Mouse (Mus musculus): Measurements from ENCODE around the gene Foxf1. TPM values are rescaled to one million over a fixed set of nuclear protein-coding genes. Genes with fewer than 3 reads are reported as not detected.
A peak's percentile ranks its signal among the peaks of the same experiment; 100 is the strongest.

Gene Foxf1
- polyA plus RNA-seq, 1 experiment from 2014 or later: 0.97 TPM

DNA sequence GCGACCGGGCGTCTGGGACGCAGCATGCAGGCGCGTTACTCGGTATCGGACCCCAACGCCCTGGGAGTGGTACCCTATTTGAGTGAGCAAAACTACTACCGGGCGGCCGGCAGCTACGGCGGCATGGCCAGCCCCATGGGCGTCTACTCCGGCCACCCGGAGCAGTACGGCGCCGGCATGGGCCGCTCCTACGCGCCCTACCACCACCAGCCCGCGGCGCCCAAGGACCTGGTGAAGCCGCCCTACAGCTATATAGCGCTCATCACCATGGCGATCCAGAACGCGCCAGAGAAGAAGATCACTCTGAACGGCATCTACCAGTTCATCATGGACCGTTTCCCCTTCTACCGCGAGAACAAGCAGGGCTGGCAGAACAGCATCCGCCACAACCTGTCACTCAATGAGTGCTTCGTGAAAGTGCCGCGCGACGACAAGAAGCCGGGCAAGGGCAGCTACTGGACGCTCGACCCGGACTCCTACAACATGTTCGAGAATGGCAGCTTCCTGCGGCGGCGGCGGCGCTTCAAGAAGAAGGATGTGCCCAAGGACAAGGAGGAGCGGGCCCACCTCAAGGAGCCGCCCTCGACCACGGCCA, 32.5 kb downstream of the Foxf1 start:
- ATAC-seq (ENCODE audit: low FRiP score, low TSS enrichment) (0 out of 2 replicates have a peak, but pooled peaks have one; percentile 8), DNase-seq (no peak)
- Histone ChIP-seq H3K36me3 (ENCODE audit: control insufficient read depth, insufficient read depth, low read length) (no peaks in the 10 kb centered on the region), H3K9ac (replicated peaks; ENCODE audit: low read length) (0 out of 2 replicates have a peak overlapping the region, but pooled peaks have one; percentile 7), H3K4me2 (ENCODE audit: low read length) (peak overlapping the region; percentile 49), H3K4me1 (ENCODE audit: control insufficient read depth, insufficient read depth, low read length) (peaks cover 3% of the 10 kb centered on the region; the same call in 1 of the 2 replicates), H3K27me3 (ENCODE audit: control insufficient read depth, insufficient read depth, low read length) (peaks cover 88% of the 10 kb centered on the region), H3K9me3 (ENCODE audit: control insufficient read depth, low read length) (no peaks in the 10 kb centered on the region), H3K27ac (replicated peaks; ENCODE audit: low read depth, low read length) (no peak overlapping the region), H3K4me3 (replicated peaks; ENCODE audit: low read depth, low read length) (peak overlapping the region; percentile 28)
- WGBS: under 1% methylated on average over 55 of the region's 55 CpGs

DNA sequence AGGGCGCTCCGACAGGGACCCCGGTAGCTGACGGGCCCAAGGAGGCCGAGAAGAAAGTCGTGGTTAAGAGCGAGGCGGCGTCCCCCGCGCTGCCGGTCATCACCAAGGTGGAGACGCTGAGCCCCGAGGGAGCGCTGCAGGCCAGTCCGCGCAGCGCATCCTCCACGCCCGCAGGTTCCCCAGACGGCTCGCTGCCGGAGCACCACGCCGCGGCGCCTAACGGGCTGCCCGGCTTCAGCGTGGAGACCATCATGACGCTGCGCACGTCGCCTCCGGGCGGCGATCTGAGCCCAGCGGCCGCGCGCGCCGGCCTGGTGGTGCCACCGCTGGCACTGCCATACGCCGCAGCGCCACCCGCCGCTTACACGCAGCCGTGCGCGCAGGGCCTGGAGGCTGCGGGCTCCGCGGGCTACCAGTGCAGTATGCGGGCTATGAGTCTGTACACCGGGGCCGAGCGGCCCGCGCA, 33.0 kb downstream of the Foxf1 start:
- ATAC-seq (ENCODE audit: low FRiP score, low TSS enrichment): no peak
- H3K9ac ChIP-seq (replicated peaks; ENCODE audit: low read length): no peak overlapping the region
- H3K4me3 ChIP-seq (replicated peaks; ENCODE audit: low read depth, low read length): peak overlapping the region; percentile 28; the same call in 1 of the 2 replicates
- no peak overlapping the region for H3K27ac ChIP-seq (replicated peaks; ENCODE audit: low read depth, low read length)
- under 1% methylated on average over 62 of the region's 62 CpGs for WGBS
- no peaks in the 10 kb centered on the region for H3K9me3 ChIP-seq (ENCODE audit: control insufficient read depth, low read length)
- peak; percentile 59 for DNase-seq
- H3K36me3 ChIP-seq (ENCODE audit: control insufficient read depth, insufficient read depth, low read length): no peaks in the 10 kb centered on the region
- peaks cover 88% of the 10 kb centered on the region for H3K27me3 ChIP-seq (ENCODE audit: control insufficient read depth, insufficient read depth, low read length)
- peak overlapping the region; percentile 25; the same call in 1 of the 2 replicates for H3K4me2 ChIP-seq (ENCODE audit: low read length)
- H3K4me1 ChIP-seq (ENCODE audit: control insufficient read depth, insufficient read depth, low read length): peaks cover 3% of the 10 kb centered on the region; the same call in 1 of the 2 replicates

DNA sequence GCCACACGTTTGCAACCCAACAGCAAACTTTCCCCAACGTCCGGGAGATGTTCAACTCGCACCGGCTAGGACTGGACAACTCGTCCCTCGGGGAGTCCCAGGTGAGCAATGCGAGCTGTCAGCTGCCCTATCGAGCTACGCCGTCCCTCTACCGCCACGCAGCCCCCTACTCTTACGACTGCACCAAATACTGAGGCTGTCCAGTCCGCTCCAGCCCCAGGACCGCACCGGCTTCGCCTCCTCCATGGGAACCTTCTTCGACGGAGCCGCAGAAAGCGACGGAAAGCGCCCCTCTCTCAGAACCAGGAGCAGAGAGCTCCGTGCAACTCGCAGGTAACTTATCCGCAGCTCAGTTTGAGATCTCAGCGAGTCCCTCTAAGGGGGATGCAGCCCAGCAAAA, 33.7 kb downstream of the Foxf1 start:
- H3K4me3 ChIP-seq (replicated peaks; ENCODE audit: low read depth, low read length): no peak overlapping the region
- H3K36me3 ChIP-seq (ENCODE audit: control insufficient read depth, insufficient read depth, low read length): no peaks in the 10 kb centered on the region
- no peaks in the 10 kb centered on the region for H3K9me3 ChIP-seq (ENCODE audit: control insufficient read depth, low read length)
- ATAC-seq (ENCODE audit: low FRiP score, low TSS enrichment) (no peak), DNase-seq (no peak)
- H3K27me3 ChIP-seq (ENCODE audit: control insufficient read depth, insufficient read depth, low read length): peaks cover 95% of the 10 kb centered on the region
- WGBS: under 1% methylated on average over 28 of the region's 28 CpGs
- H3K9ac ChIP-seq (replicated peaks; ENCODE audit: low read length): no peak overlapping the region
- H3K4me1 ChIP-seq (ENCODE audit: control insufficient read depth, insufficient read depth, low read length): peaks cover 3% of the 10 kb centered on the region; the same call in 1 of the 2 replicates
- H3K27ac ChIP-seq (replicated peaks; ENCODE audit: low read depth, low read length): no peak overlapping the region
- H3K4me2 ChIP-seq (ENCODE audit: low read length): no peak overlapping the region; the same call in 1 of the 2 replicates

GRCm38 (mm10) chr8:121118634-121119420, 34.6 kb downstream of the Foxf1 start:
- no peaks in the 10 kb centered on the region for H3K9me3 ChIP-seq (ENCODE audit: control insufficient read depth, low read length)
- peaks cover 3% of the 10 kb centered on the region; the same call in 1 of the 2 replicates for H3K4me1 ChIP-seq (ENCODE audit: control insufficient read depth, insufficient read depth, low read length)
- DNase-seq (peak; percentile 45), ATAC-seq (ENCODE audit: low FRiP score, low TSS enrichment) (no peak)
- WGBS: 2% methylated on average over 18 of the region's 18 CpGs
- H3K27me3 ChIP-seq (ENCODE audit: control insufficient read depth, insufficient read depth, low read length): peaks cover 99% of the 10 kb centered on the region
- H3K9ac ChIP-seq (replicated peaks; ENCODE audit: low read length): no peak overlapping the region
- H3K4me2 ChIP-seq (ENCODE audit: low read length): no peak overlapping the region
- H3K4me3 ChIP-seq (replicated peaks; ENCODE audit: low read depth, low read length): no peak overlapping the region
- H3K36me3 ChIP-seq (ENCODE audit: control insufficient read depth, insufficient read depth, low read length): no peaks in the 10 kb centered on the region
- no peak overlapping the region for H3K27ac ChIP-seq (replicated peaks; ENCODE audit: low read depth, low read length)

DNA sequence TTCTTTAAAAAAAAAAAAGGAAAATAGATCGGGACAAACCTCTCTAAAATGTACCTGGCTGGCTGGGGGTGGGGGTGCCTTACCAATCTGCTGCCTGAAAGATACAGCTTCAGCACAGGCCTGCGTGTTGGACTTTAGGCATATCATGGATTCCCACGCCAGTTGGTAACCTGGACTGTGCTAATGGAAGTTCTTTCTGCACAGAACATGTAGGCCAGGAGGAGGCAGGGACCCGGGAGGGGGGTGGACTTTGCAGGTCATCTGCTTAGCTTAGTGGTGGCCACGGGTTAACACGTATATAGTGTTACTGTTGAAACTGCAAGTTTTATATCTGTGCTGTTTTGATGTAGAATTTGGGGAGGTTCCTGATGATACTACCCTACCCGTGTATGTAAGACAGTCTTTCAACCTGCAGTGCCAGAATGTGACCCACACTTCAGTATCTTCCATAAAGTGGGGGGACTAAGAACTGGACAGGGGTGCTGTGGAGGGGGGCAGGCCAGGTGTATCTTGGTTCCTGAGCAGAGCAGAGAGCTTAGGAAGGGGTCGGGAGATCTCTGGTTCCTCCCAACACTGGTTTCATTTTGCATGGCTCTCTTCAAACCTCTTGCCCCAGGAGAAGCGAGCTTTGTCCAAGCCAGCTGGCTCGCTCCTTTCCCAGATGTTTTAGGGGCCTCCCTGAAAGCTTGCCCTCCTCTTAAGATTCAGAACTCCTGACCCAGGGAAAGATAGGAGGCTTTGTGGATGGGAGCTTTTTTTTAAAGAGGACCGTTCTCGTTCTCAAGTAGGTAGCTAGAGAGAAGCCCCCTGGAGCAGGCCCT, 35.7 kb downstream of the Foxf1 start:
- H3K4me3 ChIP-seq (replicated peaks; ENCODE audit: low read depth, low read length): no peak overlapping the region
- H3K9me3 ChIP-seq (ENCODE audit: control insufficient read depth, low read length): no peaks in the 10 kb centered on the region
- H3K27ac ChIP-seq (replicated peaks; ENCODE audit: low read depth, low read length): no peak overlapping the region
- H3K27me3 ChIP-seq (ENCODE audit: control insufficient read depth, insufficient read depth, low read length): peaks cover 98% of the 10 kb centered on the region
- WGBS: 2% methylated on average over 12 of the region's 12 CpGs
- DNase-seq: no peak
- no peaks in the 10 kb centered on the region for H3K36me3 ChIP-seq (ENCODE audit: control insufficient read depth, insufficient read depth, low read length)
- H3K9ac ChIP-seq (replicated peaks; ENCODE audit: low read length): no peak overlapping the region
- H3K4me2 ChIP-seq (ENCODE audit: low read length): no peak overlapping the region
- H3K4me1 ChIP-seq (ENCODE audit: control insufficient read depth, insufficient read depth, low read length): peaks cover 3% of the 10 kb centered on the region; the same call in 1 of the 2 replicates
- no peak for ATAC-seq (ENCODE audit: low FRiP score, low TSS enrichment)

DNA sequence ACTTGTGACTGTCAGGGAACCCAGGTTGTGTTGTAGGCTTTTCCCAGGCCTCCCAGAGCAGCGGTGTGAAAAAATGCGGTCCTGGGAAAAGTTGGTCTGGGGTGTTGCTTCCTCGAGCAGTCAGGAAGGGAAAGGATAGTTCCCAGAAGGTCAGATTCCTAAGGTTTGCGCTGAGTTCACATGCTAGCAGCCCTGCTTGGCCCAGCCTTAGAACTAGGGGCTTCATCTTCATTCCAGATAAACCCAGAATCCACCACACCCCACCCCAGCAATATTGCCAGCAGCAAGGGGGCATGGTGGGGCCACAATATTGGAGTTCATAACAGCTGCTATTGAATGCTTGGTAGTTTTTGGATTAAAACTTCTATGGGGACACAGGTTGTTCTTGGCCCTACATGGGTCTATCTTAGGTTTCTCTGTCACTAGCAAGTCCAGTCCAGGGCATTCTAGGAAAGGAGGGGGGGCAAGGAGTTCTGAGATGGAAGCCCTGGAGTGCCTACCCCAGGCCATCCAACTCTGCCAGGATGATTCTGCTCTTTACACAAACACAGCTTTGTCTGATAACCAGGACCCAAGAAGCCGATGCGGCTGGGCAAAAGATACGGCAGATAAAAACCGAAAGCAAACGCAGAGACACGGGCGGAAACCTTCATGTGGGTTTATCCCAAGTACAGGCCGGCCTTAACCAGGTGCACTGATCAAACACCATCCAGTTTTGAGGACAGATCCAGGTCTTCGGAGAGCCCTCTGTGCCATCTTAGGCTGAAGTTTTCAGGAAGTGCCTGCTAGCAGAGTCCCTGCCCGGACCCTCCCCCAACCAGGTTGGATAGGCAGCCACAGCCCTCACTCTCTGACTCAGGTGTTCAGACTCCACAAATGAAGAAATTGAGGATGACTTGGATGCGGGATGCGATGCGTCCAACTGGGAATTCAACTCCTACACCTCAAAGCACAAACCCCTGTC, 36.6 kb downstream of the Foxf1 start:
- Histone ChIP-seq H3K4me3 (replicated peaks; ENCODE audit: low read depth, low read length) (no peak overlapping the region), H3K36me3 (ENCODE audit: control insufficient read depth, insufficient read depth, low read length) (no peaks in the 10 kb centered on the region), H3K9ac (replicated peaks; ENCODE audit: low read length) (no peak overlapping the region), H3K9me3 (ENCODE audit: control insufficient read depth, low read length) (no peaks in the 10 kb centered on the region), H3K27me3 (ENCODE audit: control insufficient read depth, insufficient read depth, low read length) (peaks cover 98% of the 10 kb centered on the region), H3K4me1 (ENCODE audit: control insufficient read depth, insufficient read depth, low read length) (peaks cover 3% of the 10 kb centered on the region; the same call in 1 of the 2 replicates), H3K27ac (replicated peaks; ENCODE audit: low read depth, low read length) (no peak overlapping the region), H3K4me2 (ENCODE audit: low read length) (no peak overlapping the region)
- WGBS: 4% methylated on average over 17 of the region's 17 CpGs
- ATAC-seq (ENCODE audit: low FRiP score, low TSS enrichment) (no peak), DNase-seq (no peak)

- Histone ChIP-seq H3K4me2 (ENCODE audit: low read length) (no peak overlapping the region), H3K9me3 (ENCODE audit: control insufficient read depth, low read length) (no peaks in the 10 kb centered on the region), H3K27ac (replicated peaks; ENCODE audit: low read depth, low read length) (no peak overlapping the region), H3K27me3 (ENCODE audit: control insufficient read depth, insufficient read depth, low read length) (peaks cover 98% of the 10 kb centered on the region), H3K36me3 (ENCODE audit: control insufficient read depth, insufficient read depth, low read length) (no peaks in the 10 kb centered on the region), H3K4me3 (replicated peaks; ENCODE audit: low read depth, low read length) (no peak overlapping the region), H3K9ac (replicated peaks; ENCODE audit: low read length) (no peak overlapping the region), H3K4me1 (ENCODE audit: control insufficient read depth, insufficient read depth, low read length) (no peaks in the 10 kb centered on the region)
- DNase-seq (no peak), ATAC-seq (ENCODE audit: low FRiP score, low TSS enrichment) (no peak)
- 1% methylated on average over 8 of the region's 8 CpGs for WGBS
Observed at GRCm38 (mm10) chr8:121121704-121122103, 37.5 kb downstream of the Foxf1 start.
